Mouse (Mus musculus): Measurements from ENCODE around the gene Gm42420. TPM values are rescaled to one million over a fixed set of nuclear protein-coding genes. Genes with fewer than 3 reads are reported as not detected.

Gm42420 gene
- total RNA-seq, 1 experiment from 2014 or later, result 6.9 TPM

DNA sequence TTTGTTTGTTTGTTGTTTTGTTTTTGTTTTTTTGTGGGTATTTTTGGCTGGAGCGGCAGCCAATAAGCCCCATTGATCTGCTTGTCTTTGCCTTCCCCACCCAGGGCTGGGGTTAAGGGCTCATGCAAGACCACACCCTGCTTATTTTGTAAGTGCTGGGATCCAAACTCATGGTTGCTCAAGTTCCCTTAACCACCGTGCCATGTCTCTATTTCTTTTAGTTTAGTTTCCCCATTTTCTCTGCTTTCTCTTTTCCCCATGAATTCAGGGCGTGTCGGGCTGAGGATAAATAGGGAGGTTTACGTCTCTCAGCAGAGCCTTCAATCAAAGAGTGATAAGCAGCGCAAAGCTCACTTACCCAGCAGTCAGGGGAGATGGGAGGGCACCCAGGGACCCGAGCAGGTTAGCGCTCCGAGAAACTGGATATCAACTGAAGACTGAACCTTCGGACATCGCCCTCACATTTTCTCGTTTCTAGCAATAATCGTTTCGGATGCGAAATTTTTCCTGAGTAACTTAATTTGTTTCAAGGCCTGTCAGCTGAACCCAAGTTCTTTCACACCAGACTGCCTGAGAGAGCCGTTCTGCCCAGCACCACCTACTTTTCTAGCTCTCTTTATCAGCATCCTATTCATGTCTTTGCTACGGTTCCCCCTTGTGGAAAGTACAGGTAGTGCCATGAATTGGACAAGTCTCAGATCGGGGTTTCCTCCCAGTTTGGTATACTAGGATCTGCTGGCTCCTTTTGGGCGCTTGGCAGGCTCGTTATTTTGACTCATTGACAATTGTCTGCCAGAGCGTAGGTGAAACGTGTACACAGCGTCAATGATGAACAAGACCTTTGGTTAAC, 23.2 kb upstream of the Gm42420 start:
- peak; percentile 91 to 92 for ATAC-seq (replicated peaks in 1 of 2; ENCODE audit: insufficient read depth in 1 of 2, low FRiP score in 2 of 2, low TSS enrichment in 1 of 2, low read depth in 1 of 2, poor library complexity in 2 of 2, severe bottlenecking in 2 of 2)

DNA sequence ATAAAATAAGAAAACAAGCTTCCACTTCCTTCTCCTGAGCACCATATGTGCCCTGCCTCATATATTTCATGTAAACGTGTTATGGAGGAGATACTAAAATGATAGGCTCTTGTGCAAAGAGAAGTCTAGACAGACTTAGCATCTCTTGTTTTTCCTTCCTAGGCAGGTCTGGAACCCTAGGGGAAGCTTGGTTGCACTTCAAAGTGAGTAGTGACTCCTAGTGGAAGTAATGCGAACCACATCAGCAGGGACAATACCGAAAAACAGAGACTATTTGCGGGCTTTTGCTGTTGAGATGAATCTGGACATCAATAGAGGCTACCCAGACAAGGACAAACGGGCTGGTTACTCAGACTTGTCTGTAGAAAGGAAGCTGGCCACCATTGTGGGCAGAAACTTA, 18.0 kb upstream of the Gm42420 start:
- ATAC-seq (replicated peaks in 1 of 2; ENCODE audit: insufficient read depth in 1 of 2, low FRiP score in 2 of 2, low TSS enrichment in 1 of 2, low read depth in 1 of 2, poor library complexity in 2 of 2, severe bottlenecking in 2 of 2), result peak; percentile 43 to 61; a peak in 3 of 4 replicates

DNA sequence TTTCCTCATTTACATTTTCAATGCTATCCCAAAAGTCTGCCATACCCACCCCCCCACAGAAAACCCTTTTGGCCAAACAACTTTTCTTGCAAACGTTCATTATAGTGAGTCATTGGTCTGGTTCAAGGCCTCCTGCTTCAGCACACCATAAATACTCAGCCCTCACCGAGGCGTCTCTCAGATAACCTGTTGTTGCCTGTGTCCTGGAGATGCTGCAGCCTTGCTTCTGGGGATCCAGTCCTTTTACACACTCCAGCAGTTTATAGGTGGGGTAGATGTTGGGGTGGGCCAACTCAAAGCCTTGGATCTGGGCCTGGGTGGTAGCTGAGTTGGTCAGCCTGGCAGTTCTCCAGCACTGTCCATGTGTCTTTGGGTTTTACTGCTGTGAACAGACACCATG, 15.1 kb upstream of the Gm42420 start:
- no peak for ATAC-seq (replicated peaks in 1 of 2; ENCODE audit: insufficient read depth in 1 of 2, low FRiP score in 2 of 2, low TSS enrichment in 1 of 2, low read depth in 1 of 2, poor library complexity in 2 of 2, severe bottlenecking in 2 of 2)

DNA sequence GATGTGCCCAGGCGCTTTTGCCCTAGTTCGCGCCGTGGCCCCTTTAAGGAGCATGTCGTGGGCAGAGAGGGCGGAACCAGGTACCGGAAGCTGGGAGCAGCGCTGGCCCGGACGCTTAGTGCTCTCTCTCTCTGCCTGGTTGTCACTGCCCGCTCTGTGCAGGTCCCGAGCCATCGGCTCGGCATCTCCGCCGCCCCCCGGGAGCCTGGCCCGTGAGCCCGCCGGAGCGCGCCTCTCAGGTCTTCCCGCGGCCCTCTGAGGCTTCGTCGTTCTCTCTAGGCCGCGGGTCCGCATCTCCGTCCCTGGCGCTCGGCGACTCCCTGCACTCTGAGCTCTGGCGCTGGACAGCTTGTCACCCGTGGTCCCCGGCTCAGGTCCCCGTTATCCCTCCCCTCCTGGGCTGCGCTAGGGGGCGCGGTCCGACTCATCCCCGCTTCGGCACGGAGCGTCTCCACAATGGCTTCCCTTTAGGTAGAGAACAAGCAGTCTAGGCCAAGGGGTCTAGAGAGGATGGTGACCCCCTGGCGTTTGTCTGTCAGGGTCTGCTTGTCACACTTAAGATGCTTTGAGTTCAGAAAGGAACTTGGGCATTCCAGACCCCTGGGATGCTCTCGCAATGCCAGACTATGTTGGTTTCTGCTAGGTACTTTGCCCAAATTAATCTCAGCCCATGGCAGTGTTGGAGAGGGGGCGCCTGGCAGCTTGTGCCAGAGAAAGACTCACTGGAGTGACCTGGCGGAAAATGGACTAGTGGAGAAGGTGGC, 11.6 kb upstream of the Gm42420 start, which contains the start of gene Adck2:
Adck2 (plus strand) TSS at position 83 of the 764 bp plus-strand sequence.
- ATAC-seq (replicated peaks in 1 of 2; ENCODE audit: insufficient read depth in 1 of 2, low FRiP score in 2 of 2, low TSS enrichment in 1 of 2, low read depth in 1 of 2, poor library complexity in 2 of 2, severe bottlenecking in 2 of 2), result peak; percentile 96

DNA sequence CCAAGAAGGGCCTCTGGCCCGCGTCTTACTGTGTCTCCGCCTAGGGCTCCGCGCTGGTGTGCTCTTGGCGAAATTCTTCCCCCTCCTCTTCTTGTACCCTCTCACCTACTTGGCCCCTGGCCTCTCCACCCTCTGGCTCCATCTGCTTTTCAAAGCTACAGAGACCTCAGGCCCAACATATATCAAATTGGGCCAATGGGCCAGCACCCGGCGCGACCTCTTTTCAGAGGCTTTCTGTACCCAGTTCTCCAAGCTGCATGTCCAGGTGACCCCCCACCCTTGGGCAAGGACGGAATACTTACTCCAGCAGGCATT, 11.0 kb upstream of the Gm42420 start:
- no peak for ATAC-seq (replicated peaks in 1 of 2; ENCODE audit: insufficient read depth in 1 of 2, low FRiP score in 2 of 2, low TSS enrichment in 1 of 2, low read depth in 1 of 2, poor library complexity in 2 of 2, severe bottlenecking in 2 of 2)

DNA sequence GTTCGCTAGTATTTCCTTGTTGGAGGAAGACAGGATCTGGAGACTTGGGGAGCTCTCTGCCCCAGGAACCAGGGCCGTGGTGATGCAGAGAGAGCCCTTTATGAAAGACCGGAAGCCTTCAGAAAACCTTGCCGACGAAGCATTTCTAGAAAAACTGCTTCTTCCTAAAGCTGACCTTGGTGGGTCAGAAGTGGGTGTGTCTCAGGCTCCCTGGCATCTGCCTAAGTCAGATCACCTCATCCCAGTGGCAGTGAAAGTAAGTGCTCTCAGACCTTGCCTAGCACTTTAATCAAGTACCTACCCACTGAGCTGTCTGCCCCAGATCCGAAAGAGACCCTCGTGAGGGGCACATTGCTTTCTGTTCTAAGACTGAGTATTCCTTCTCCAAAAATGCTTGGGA, 10.6 kb upstream of the Gm42420 start:
- ATAC-seq (replicated peaks in 1 of 2; ENCODE audit: insufficient read depth in 1 of 2, low FRiP score in 2 of 2, low TSS enrichment in 1 of 2, low read depth in 1 of 2, poor library complexity in 2 of 2, severe bottlenecking in 2 of 2), result no peak

DNA sequence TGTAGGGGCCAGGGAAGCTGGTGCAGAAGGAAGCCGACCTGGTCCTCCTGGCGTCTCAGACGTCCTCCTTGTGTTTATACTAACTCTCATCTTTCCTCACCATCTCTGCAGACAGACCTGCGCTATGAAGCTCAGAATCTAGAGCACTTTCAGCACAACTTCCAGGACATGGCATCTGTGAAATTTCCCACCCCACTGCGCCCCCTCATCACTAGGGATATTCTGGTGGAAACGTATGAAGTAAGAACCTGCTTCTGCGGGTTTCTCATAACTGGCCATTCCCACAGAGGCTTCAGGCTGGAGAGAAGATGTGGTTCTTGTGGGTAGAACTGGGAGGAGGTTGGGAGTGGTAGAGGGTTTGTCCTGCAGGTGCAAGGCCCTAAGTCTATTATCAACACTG, 6.0 kb upstream of the Gm42420 start:
- no peak for ATAC-seq (replicated peaks in 1 of 2; ENCODE audit: insufficient read depth in 1 of 2, low FRiP score in 2 of 2, low TSS enrichment in 1 of 2, low read depth in 1 of 2, poor library complexity in 2 of 2, severe bottlenecking in 2 of 2)

DNA sequence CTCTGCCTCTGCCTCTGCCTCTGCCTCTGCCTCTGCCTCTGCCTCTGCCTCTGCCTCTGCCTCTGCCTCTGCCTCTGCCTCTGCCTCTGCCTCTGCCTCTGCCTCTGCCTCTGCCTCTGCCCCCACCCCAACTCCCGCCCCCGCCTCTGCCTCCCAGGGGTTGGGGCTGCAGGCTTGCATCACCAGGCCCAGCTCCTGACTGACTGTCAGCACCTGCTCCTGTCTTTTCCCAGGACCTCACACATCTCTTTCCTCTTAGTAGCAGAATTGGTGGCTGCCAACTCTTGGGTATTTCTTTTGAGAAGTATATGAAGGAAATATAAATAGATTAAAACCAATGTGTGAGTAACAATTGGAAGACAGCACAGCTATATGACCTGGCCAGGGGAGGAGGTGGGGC, 5.0 kb upstream of the Gm42420 start:
- ATAC-seq (replicated peaks in 1 of 2; ENCODE audit: insufficient read depth in 1 of 2, low FRiP score in 2 of 2, low TSS enrichment in 1 of 2, low read depth in 1 of 2, poor library complexity in 2 of 2, severe bottlenecking in 2 of 2), result no peak

DNA sequence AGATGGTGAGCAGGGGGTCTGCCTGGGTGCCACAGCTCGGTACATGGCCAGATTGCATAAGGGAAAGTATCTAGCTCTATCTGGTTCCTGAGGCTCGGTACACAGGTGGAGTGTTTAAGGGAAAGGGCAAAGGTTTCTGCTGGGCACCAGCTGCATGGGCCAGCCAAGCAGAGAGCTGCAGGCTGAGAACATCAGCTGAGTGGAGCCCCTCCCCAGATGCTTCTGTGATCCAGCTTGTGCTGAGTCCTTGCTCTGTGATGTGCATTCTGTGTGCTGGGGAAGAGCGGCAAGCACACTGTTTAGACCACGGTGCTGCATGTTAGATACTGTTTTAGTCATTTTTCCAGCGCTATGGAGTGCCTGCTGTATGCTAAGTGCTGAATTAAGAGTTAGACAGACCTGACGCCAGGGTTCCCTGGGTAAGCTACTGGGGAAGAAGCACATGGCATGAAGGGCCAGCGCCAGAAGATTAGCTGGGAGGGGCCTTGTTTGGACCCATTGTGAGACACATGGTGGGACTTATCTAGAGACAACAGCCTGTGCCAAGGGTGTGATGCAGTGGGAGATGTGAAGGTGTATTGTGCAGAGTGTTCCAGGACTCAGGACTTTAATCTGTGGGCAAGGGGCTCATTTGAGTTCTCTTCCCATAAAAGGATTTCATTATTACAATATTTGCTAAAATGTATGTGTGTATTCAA, 4.3 kb upstream of the Gm42420 start:
- no peak for ATAC-seq (replicated peaks in 1 of 2; ENCODE audit: insufficient read depth in 1 of 2, low FRiP score in 2 of 2, low TSS enrichment in 1 of 2, low read depth in 1 of 2, poor library complexity in 2 of 2, severe bottlenecking in 2 of 2)

DNA sequence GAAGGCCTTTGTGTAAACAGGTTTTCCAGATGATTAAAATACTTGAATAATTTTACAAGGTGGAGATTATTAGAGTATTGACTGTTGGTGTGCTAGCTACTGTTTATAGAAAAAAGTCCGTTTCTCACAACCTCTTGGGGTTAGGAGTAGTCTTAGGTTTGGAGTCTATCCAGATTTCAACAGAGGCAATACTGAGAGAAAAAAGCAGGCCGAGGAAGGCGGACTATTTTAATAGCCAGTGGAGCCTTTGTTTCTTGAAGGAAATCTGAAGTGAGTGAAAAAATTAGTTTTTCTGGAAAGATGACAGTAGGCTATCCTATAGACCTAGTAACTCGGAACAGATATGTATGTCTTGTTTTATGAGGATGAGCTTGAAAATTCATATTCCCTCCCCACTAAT, 5.9 kb downstream of the Gm42420 start:
- ATAC-seq (replicated peaks in 1 of 2; ENCODE audit: insufficient read depth in 1 of 2, low FRiP score in 2 of 2, low TSS enrichment in 1 of 2, low read depth in 1 of 2, poor library complexity in 2 of 2, severe bottlenecking in 2 of 2), result no peak

DNA sequence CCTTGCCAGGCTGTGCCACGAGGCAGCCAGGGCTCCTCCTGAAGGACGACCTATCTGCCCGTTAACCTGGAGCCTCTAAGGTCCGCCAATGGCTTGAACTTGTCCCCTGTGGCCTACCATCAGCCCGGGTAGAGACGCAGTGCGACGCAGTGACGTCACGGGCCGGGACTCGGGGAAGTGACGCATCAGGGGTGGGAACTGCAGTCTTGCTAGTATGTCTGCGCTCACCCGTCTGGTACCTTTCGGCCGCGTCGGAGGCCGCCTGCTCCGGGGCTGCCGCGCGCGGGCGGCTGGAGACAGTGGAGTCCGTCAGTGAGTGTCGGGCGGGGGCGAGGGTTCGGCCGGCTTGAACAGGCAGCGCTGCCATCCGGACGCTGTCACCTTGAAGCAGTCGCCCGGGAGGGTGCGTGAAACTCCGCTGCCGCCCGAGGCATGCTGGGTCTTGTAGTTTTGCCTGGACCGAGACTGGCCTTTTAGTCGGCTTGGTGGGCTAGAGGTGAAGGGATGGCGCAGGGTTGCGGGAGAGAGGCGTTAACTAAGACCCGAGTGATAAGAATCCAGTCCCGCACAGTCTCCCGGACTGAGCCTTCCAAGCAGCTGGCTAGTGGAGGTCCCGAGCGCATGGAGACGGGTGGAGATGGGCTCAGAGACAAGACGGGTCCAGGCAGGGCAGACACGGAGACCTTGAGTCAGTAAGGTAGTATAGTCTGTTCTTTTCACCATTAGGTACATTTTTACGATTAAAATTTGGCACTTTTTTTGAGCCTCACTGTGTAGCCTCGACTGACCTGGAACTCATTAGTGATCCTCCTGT, 7.1 kb downstream of the Gm42420 start, which contains the start of gene Ndufb2:
Ndufb2 (plus strand) TSS at position 174 of the 814 bp plus-strand sequence.
- peak; percentile 99 for ATAC-seq (replicated peaks in 1 of 2; ENCODE audit: insufficient read depth in 1 of 2, low FRiP score in 2 of 2, low TSS enrichment in 1 of 2, low read depth in 1 of 2, poor library complexity in 2 of 2, severe bottlenecking in 2 of 2)

DNA sequence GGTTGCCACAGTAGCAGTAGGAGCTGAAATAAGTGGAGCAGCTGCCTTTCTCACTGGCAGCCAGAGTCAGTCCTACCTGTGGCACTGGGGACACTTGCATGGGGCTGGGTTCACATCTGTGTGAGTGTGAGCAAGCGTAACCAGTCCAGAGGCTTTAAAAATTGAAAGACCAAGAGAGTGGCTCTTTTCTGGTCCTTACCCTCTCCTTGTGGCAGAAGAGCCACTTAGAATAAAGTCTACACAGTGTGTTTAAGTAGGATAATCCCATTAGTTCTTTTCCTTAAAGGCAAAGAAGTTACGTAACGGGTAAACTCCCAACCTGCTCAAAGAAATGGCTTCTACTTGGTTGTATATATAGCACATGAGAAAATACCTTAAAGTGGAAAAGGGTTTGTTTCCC, 15.3 kb downstream of the Gm42420 start:
- no peak for ATAC-seq (replicated peaks in 1 of 2; ENCODE audit: insufficient read depth in 1 of 2, low FRiP score in 2 of 2, low TSS enrichment in 1 of 2, low read depth in 1 of 2, poor library complexity in 2 of 2, severe bottlenecking in 2 of 2)

DNA sequence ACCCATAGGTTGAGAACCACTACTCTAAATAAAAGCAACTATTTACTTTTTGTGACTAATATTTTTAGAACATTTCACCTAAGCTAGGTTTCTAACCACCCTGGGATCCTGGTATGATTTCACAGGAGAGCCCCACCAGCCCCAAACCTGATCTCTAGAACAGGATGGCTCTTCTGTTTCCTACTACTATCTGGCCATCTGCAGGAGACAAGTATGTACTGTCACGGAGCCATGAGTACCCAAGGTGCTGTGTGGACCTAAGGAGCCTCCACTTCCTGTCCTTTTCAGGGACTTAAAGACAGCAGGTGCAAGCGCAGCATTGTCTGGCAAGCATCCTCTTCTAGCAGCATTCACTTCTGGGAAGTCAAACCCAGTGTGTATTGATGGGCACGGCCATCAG, 16.3 kb downstream of the Gm42420 start:
- ATAC-seq (replicated peaks in 1 of 2; ENCODE audit: insufficient read depth in 1 of 2, low FRiP score in 2 of 2, low TSS enrichment in 1 of 2, low read depth in 1 of 2, poor library complexity in 2 of 2, severe bottlenecking in 2 of 2), result peak; percentile 32 to 66; a peak in 2 of 4 replicates

DNA sequence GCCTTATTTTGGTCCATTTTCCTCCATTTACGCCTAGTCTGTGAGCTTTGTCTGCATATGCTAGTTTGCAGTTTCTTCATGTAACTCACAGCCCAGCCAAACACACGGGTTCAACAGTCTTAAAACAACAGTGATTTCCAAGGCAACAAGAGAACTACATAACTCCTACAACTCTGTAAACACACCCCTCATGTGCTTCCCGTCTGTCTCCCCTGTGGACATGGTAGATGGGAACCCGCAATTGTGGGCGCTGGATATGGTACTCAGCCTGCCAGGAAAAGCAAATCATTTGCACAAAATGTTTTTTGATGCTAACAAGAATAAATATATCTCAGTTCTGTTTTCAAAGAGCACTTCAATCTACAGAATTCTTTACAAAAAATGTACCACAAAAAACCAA, 19.0 kb downstream of the Gm42420 start:
- ATAC-seq (replicated peaks in 1 of 2; ENCODE audit: insufficient read depth in 1 of 2, low FRiP score in 2 of 2, low TSS enrichment in 1 of 2, low read depth in 1 of 2, poor library complexity in 2 of 2, severe bottlenecking in 2 of 2), result no peak

DNA sequence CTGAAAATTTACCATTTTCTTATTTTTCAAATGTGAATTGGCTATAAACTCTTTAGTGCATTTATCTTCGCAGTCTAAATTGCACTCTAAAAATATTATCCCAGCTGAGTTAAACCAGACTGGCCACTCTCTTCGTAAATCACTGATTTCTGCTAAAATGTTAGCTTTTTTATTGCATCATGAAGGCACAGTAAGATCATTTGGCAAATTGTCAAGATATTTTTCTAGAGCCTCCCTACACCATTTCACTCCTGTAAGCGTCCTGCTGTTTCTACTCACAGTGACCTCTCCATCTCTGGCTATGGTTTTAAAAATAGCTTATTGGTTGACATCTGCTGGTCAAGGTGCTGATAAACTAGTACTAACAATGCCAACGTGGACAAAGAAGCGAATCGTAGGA, 20.5 kb downstream of the Gm42420 start:
- no peak for ATAC-seq (replicated peaks in 1 of 2; ENCODE audit: insufficient read depth in 1 of 2, low FRiP score in 2 of 2, low TSS enrichment in 1 of 2, low read depth in 1 of 2, poor library complexity in 2 of 2, severe bottlenecking in 2 of 2)

DNA sequence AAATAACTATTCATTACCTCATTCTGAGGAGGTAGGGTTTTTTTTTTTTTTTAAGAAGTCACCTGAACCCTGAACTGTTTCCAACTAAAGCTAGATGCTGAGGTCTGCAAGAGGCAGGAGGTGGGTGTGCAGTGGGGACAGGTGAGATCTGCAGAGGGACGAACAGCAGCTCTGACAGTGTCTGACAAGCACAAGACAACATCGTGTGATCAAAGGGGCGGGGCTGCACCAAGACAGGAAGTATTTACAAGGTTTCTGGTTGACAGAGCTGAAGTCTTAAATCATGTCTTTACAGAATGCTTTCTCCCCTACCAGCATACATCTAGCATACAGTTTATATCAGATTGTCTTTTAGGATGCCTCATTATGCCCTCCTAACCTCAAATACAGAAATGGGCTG, 21.3 kb downstream of the Gm42420 start:
- no peak for ATAC-seq (replicated peaks in 1 of 2; ENCODE audit: insufficient read depth in 1 of 2, low FRiP score in 2 of 2, low TSS enrichment in 1 of 2, low read depth in 1 of 2, poor library complexity in 2 of 2, severe bottlenecking in 2 of 2)

DNA sequence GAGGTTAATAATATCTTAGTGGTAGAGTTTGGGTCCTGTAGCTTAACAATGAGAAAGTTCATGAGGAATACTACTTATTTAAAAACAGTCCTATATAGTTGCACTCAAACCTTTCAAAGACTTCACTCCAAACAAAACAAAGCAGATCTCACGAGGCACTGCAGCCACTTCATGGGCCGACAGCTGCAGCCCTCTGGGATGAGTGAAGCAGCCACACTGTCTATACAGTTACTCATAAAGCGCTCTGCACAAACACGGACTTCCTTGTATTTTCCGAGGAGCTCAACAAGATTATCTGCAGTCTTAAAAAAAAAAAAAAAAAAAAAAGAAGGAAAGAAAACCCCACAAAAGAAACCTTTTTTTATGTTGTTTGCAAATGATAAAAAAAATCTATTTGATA, 21.8 kb downstream of the Gm42420 start:
- no peak for ATAC-seq (replicated peaks in 1 of 2; ENCODE audit: insufficient read depth in 1 of 2, low FRiP score in 2 of 2, low TSS enrichment in 1 of 2, low read depth in 1 of 2, poor library complexity in 2 of 2, severe bottlenecking in 2 of 2)

Data from hematopoietic stem cell, adult 5-6 weeks (primary cell).